7 mouse cellular contexts compared by ENCODE assay signal in genomic region chr10:11280235-11280577, GRCm38 (mm10). TPM values are rescaled to one million over a fixed set of nuclear protein-coding genes. Genes with fewer than 3 reads are reported as not detected.
A peak's percentile ranks its signal among the peaks of the same experiment; 100 is the strongest.
DNase-seq lines count a peak whose midpoint lies in the region; ATAC-seq and TF ChIP-seq lines count a peak whose summit lies in the region.

No protein-coding gene starts in this region.

- peak overlapping the region; percentile 94 for H3K27ac ChIP-seq in liver, adult 2 months (replicated peaks; ENCODE audit: insufficient read depth, low read depth, low read length)
- H3K27ac ChIP-seq in embryonic facial prominence, embryonic 14.5 days (replicated peaks; ENCODE audit: low read depth, low read length) = peak overlapping the region; percentile 95
- peak overlapping the region; percentile 99 for H3K27ac ChIP-seq in intestine, embryonic 15.5 days
- peak overlapping the region; percentile 97 for H3K27ac ChIP-seq in neural tube, embryonic 14.5 days (ENCODE audit: low read depth, low read length)

- peaks cover 8% of the 10 kb centered on the region; the same call in 1 of the 2 replicates for H3K79me2 ChIP-seq in liver, adult 2 months (ENCODE audit: control insufficient read depth, insufficient read depth, low read length)

- no peaks in the 10 kb centered on the region for H3K27me3 ChIP-seq in liver, adult 2 months (ENCODE audit: control insufficient read depth, insufficient read depth, low read length)
- no peaks in the 10 kb centered on the region for H3K27me3 ChIP-seq in embryonic facial prominence, embryonic 14.5 days (replicated peaks; ENCODE audit: control insufficient read depth, insufficient read depth, low read length)
- no peaks in the 10 kb centered on the region for H3K27me3 ChIP-seq in intestine, embryonic 15.5 days (replicated peaks)
- H3K27me3 ChIP-seq in neural tube, embryonic 14.5 days (ENCODE audit: control insufficient read depth, insufficient read depth, low read length) = no peaks in the 10 kb centered on the region

- ATAC-seq in embryonic facial prominence, embryonic 14.5 days (ENCODE audit: low read depth) = no peak; the same call in 1 of the 2 replicates
- ATAC-seq in intestine, embryonic 15.5 days = no peak
- ATAC-seq in neural tube, embryonic 14.5 days (ENCODE audit: low read depth) = 0 out of 2 replicates have a peak, but pooled peaks have one; percentile 0

- H3K4me3 ChIP-seq in liver, adult 2 months (ENCODE audit: insufficient read depth, low read depth, low read length) = peak overlapping the region; percentile 81
- H3K4me3 ChIP-seq in embryonic facial prominence, embryonic 14.5 days (ENCODE audit: low read depth, low read length) = peak overlapping the region; percentile 77
- H3K4me3 ChIP-seq in intestine, embryonic 15.5 days (replicated peaks) = peak overlapping the region; percentile 97
- peak overlapping the region; percentile 98 for H3K4me3 ChIP-seq in neural tube, embryonic 14.5 days (ENCODE audit: low read depth, low read length)

- H3K9me3 ChIP-seq in embryonic facial prominence, embryonic 14.5 days (ENCODE audit: control insufficient read depth, low read length) = no peaks in the 10 kb centered on the region
- H3K9me3 ChIP-seq in intestine, embryonic 15.5 days = no peaks in the 10 kb centered on the region
- no peaks in the 10 kb centered on the region for H3K9me3 ChIP-seq in neural tube, embryonic 14.5 days (ENCODE audit: control insufficient read depth, low read length)

- 4% methylated on average over 6 of the region's 6 CpGs for WGBS in liver, adult 2 months
- WGBS in embryonic facial prominence, embryonic 14.5 days = 3% methylated on average over 6 of the region's 6 CpGs
- 3% methylated on average over 6 of the region's 6 CpGs for WGBS in intestine, embryonic 15.5 days
- 2% methylated on average over 6 of the region's 6 CpGs for WGBS in neural tube, embryonic 14.5 days

- DNase-seq in liver, adult 2 months (ENCODE audit: extremely low read depth, low read depth, low spot score) = no peak
- no peak for DNase-seq in liver
- DNase-seq in embryonic facial prominence, embryonic 14.5 days (ENCODE audit: low spot score) = no peak
- DNase-seq in ovary, adult 18-20 months (ENCODE audit: low spot score) = no peak
- DNase-seq in urinary bladder, postnatal 36 days (ENCODE audit: low spot score in 2 of 2) = no peak

- H3K9ac ChIP-seq in liver, adult 2 months (ENCODE audit: low read depth, low read length) = peak overlapping the region; percentile 87
- peak overlapping the region; percentile 96 for H3K9ac ChIP-seq in embryonic facial prominence, embryonic 14.5 days (ENCODE audit: low read depth, low read length)
- H3K9ac ChIP-seq in intestine, embryonic 15.5 days = peak overlapping the region; percentile 92
- peak overlapping the region; percentile 86 for H3K9ac ChIP-seq in neural tube, embryonic 14.5 days (replicated peaks; ENCODE audit: low read depth, low read length)

- no peaks in the 10 kb centered on the region for H3K36me3 ChIP-seq in liver, adult 2 months (ENCODE audit: control insufficient read depth, insufficient read depth, low read length)
- H3K36me3 ChIP-seq in embryonic facial prominence, embryonic 14.5 days (ENCODE audit: control insufficient read depth, insufficient read depth, low read length) = no peaks in the 10 kb centered on the region
- H3K36me3 ChIP-seq in intestine, embryonic 15.5 days = no peaks in the 10 kb centered on the region
- no peaks in the 10 kb centered on the region for H3K36me3 ChIP-seq in neural tube, embryonic 14.5 days (ENCODE audit: control insufficient read depth, insufficient read depth, low read length)

- TF ChIP-seq POLR2A in liver, adult 2 months (IDR thresholded peaks at IDR 0.05; ENCODE audit: extremely low read depth, insufficient read depth, low read length) = no peak

- TF ChIP-seq CTCF in liver, adult 2 months (IDR thresholded peaks at IDR 0.05; ENCODE audit: low read depth, low read length) = no peak

- H3K4me1 ChIP-seq in liver, adult 2 months (ENCODE audit: control insufficient read depth, insufficient read depth, low read length) = peaks cover 4% of the 10 kb centered on the region; the same call in 1 of the 2 replicates
- 0 out of 2 replicates have a peak, but pooled peaks cover 3% of the 10 kb centered on the region for H3K4me1 ChIP-seq in embryonic facial prominence, embryonic 14.5 days (ENCODE audit: control insufficient read depth, insufficient read depth, low read length)
- H3K4me1 ChIP-seq in intestine, embryonic 15.5 days (replicated peaks) = no peaks in the 10 kb centered on the region
- H3K4me1 ChIP-seq in neural tube, embryonic 14.5 days (ENCODE audit: control insufficient read depth, insufficient read depth, low read length) = 0 out of 2 replicates have a peak, but pooled peaks cover 3% of the 10 kb centered on the region

- H3K4me2 ChIP-seq in embryonic facial prominence, embryonic 14.5 days (ENCODE audit: low read depth, low read length) = peak overlapping the region; percentile 90
- peak overlapping the region; percentile 96 for H3K4me2 ChIP-seq in intestine, embryonic 15.5 days (replicated peaks)
- peak overlapping the region; percentile 85 for H3K4me2 ChIP-seq in neural tube, embryonic 14.5 days (ENCODE audit: low read depth, low read length)

RNA-seq across cellular contexts. Expression of gene Fbxo30, which starts 0.9 kb away (rescaled TPM):
- 8.1 and 9.9 TPM in 2 replicates for total RNA-seq in liver, adult 2 months (2014; rRNA removed)
- polyA plus RNA-seq in liver, adult 2 months (2012; rRNA removed) = 1.3 and 1.5 TPM in 2 replicates
- 21.4 and 24.2 TPM in 2 replicates for polyA plus RNA-seq in embryonic facial prominence, embryonic 14.5 days (2014; fragmentation: Nextera tagmentation; extraction: Ambion mirVana)
- 23.2 and 27.7 TPM in 2 replicates for polyA plus RNA-seq in intestine, embryonic 15.5 days (2015; fragmentation: Nextera tagmentation; extraction: Ambion mirVana)
- 14.4 and 20.5 TPM in 2 replicates for polyA plus RNA-seq in neural tube, embryonic 14.5 days (2014; fragmentation: Nextera tagmentation; extraction: Ambion mirVana)
